Mouse (Mus musculus) intestine, embryonic 14.5 days (tissue): ENCODE measurements around the gene D130043K22Rik. TPM values are rescaled to one million over a fixed set of nuclear protein-coding genes. Genes with fewer than 3 reads are reported as not detected.

Experiments
- ATAC-seq: fragments of 200-750 bp; cut with Nextera tagmentation; replicated peaks from 2 replicates; pipeline ENCODE4 v1.8.0; 2017; ENCODE audit warnings: low read depth, moderate number of reproducible peaks, moderate TSS enrichment, moderate library complexity; ENCODE audit not compliant: low FRiP score, low TSS enrichment
- DNase-seq: peaks from one replicate; pipeline ENCODE4 v3.0.0-alpha.2; 2018; ENCODE audit warnings: low spot score
- H3K27ac ChIP-seq: fragments of 300-500 bp; sonication (generic); 2 replicates; pipeline ENCODE4 v1.5.1; 2014; ENCODE audit warnings: low read depth, mild to moderate bottlenecking, control low read depth
- H3K27me3 ChIP-seq: fragments of 300-500 bp; sonication (generic); replicated peaks from 2 replicates; pipeline ENCODE4 v1.6.1; 2014; ENCODE audit warnings: low read length, control low read depth; ENCODE audit not compliant: control insufficient read depth, insufficient read depth
- H3K36me3 ChIP-seq: fragments of 300-500 bp; sonication (generic); 2 replicates; pipeline ENCODE4 v1.6.1; 2014; ENCODE audit warnings: low read length, control low read depth; ENCODE audit not compliant: control insufficient read depth, insufficient read depth
- H3K4me1 ChIP-seq: fragments of 300-500 bp; sonication (generic); replicated peaks from 2 replicates; pipeline ENCODE4 v1.6.1; 2014; ENCODE audit warnings: low read length, control low read depth, mixed read lengths; ENCODE audit not compliant: control insufficient read depth, insufficient read depth
- H3K4me2 ChIP-seq: fragments of 300-500 bp; sonication (generic); 2 replicates; pipeline ENCODE4 v1.6.1; 2014; ENCODE audit warnings: low read length
- H3K4me3 ChIP-seq: fragments of 300-500 bp; sonication (generic); 2 replicates; pipeline ENCODE4 v1.5.1; 2014; ENCODE audit warnings: low read depth, low read length, control low read depth, mixed read lengths
- H3K9ac ChIP-seq: fragments of 300-500 bp; sonication (generic); 2 replicates; pipeline ENCODE4 v1.6.1; 2014; ENCODE audit warnings: mild to moderate bottlenecking, low read length
- H3K9me3 ChIP-seq: fragments of 300-500 bp; sonication (generic); 2 replicates; pipeline ENCODE4 v1.6.1; 2016; ENCODE audit warnings: low read length, control low read depth; ENCODE audit not compliant: control insufficient read depth
- WGBS: fragments of 180-500 bp; shearing (Covaris S2); extraction: QIAGEN DNeasy Blood & Tissue Kit; methylation state at CpG from one replicate; pipeline ENCODE4 v1.1.7; 2014; 5-methylcytosine and 5-hydroxymethylcytosine counted together
- polyA plus RNA-seq: library from polyadenylated mRNA; unstranded; fragments of >200 nt; fragmentation: Nextera tagmentation; extraction: Ambion mirVana; gene quantifications from 2 replicates; pipeline ENCODE4 v1.2.1, GENCODE M21; 2014

Gene D130043K22Rik
- polyA plus RNA-seq, 1 experiment from 2014 or later, result 0.74 TPM

- Histone ChIP-seq H3K9me3 (no peaks in the 10 kb centered on the region), H3K4me3 (no peak overlapping the region), H3K27me3 (no peaks in the 10 kb centered on the region), H3K27ac (no peak overlapping the region), H3K36me3 (peaks cover 42% of the 10 kb centered on the region), H3K9ac (no peak overlapping the region), H3K4me2 (no peak overlapping the region), H3K4me1 (no peaks in the 10 kb centered on the region; the same call in 1 of the 2 replicates)
- 80% methylated on average over 3 of the region's 3 CpGs for WGBS
- ATAC-seq, result no peak
- no peak for DNase-seq
Measured at GRCm38 (mm10) chr13:24841702-24842101, 3.2 kb upstream of the D130043K22Rik start.

DNA sequence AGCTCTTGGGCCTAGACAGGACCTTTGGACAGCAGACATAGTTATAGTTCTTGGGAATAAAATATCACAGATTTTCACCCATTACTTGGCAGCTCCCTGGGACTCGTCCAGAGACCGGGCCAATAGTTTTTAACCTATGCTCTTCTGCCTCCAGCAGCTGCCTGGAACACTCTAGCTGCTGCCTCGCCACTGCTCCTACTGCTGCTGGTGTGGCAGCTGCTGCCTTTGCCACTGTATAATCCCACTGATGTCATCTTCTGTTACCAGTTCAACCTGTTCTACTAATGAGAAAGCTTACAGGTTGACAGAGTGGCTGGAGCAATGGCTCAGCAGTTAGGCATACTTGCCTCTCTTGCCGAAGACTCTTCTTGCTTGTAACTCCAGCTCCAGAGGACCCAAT is 4.4 kb downstream of the D130043K22Rik start:
- H3K27me3 ChIP-seq, result no peaks in the 10 kb centered on the region
- no peak overlapping the region for H3K4me2 ChIP-seq
- H3K36me3 ChIP-seq, result no peaks in the 10 kb centered on the region
- H3K27ac ChIP-seq, result no peak overlapping the region
- no peak overlapping the region for H3K4me3 ChIP-seq
- 0 out of 2 replicates have a peak, but pooled peaks have one; percentile 52 for ATAC-seq
- H3K4me1 ChIP-seq, result no peaks in the 10 kb centered on the region; the same call in 1 of the 2 replicates
- WGBS, result 65% methylated on average over 4 of the region's 4 CpGs
- no peak for DNase-seq
- H3K9me3 ChIP-seq, result no peaks in the 10 kb centered on the region
- no peak overlapping the region for H3K9ac ChIP-seq

- no peak overlapping the region for H3K4me3 ChIP-seq
- H3K27ac ChIP-seq, result no peak overlapping the region
- ATAC-seq (no peak), DNase-seq (no peak)
- H3K9ac ChIP-seq, result no peak overlapping the region
- no peaks in the 10 kb centered on the region for H3K27me3 ChIP-seq
- no peak overlapping the region for H3K4me2 ChIP-seq
- WGBS, result 73% methylated on average over 2 of the region's 2 CpGs
- H3K36me3 ChIP-seq, result no peaks in the 10 kb centered on the region
- no peaks in the 10 kb centered on the region for H3K9me3 ChIP-seq
- H3K4me1 ChIP-seq, result no peaks in the 10 kb centered on the region
Measured at GRCm38 (mm10) chr13:24851989-24852388, 7.1 kb downstream of the D130043K22Rik start.

DNA sequence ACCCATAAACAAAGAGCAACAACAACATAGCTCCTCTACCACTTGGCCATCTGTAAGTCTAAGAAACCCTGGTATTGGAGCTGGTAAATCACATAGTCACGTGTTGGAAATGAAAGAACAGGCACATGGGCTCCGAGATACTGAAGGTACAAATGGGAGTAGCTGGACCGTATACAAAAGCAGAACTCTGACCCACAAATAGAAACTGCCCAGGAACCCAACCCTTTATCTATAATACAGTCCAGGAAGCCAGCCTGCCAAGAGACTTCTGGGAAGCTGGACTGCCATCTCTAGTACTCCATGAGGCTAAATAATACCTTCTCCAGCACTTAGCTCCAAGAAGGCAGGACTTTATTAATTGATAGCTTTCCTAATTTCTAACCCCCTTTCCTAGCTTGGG is 7.6 kb downstream of the D130043K22Rik start:
- no peak for ATAC-seq
- DNase-seq, result no peak
- Histone ChIP-seq H3K36me3 (no peaks in the 10 kb centered on the region), H3K9me3 (no peaks in the 10 kb centered on the region), H3K27me3 (no peaks in the 10 kb centered on the region), H3K9ac (no peak overlapping the region), H3K4me2 (no peak overlapping the region), H3K27ac (no peak overlapping the region), H3K4me1 (no peaks in the 10 kb centered on the region), H3K4me3 (no peak overlapping the region)
- WGBS, result 86% methylated on average over 3 of the region's 3 CpGs

DNA sequence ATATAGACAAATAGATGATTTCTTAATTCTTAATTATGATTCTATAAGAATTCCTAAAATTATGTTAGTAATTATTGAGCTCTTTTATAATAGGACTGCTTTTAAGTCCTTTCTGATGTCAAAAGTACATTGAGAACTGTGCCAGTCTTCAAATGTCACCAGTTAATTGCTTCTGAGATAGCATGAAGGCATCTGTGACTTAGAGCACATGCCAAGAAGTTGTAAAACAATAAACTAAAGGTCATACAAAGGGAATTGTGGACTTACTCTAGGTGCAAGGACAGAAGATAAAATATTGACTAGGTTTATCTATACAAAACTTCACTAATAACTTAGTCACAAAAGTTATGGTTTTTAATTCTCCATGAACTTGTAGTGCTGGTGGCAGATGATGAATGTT is 14.2 kb downstream of the D130043K22Rik start:
- DNase-seq (no peak), ATAC-seq (peak; percentile 56; the same call in 1 of the 2 replicates)
- Histone ChIP-seq H3K27me3 (no peaks in the 10 kb centered on the region), H3K4me2 (no peak overlapping the region), H3K36me3 (no peaks in the 10 kb centered on the region), H3K9ac (no peak overlapping the region), H3K4me1 (no peaks in the 10 kb centered on the region; the same call in 1 of the 2 replicates), H3K9me3 (no peaks in the 10 kb centered on the region), H3K27ac (no peak overlapping the region), H3K4me3 (no peak overlapping the region)

- ATAC-seq, result no peak
- Histone ChIP-seq H3K36me3 (no peaks in the 10 kb centered on the region), H3K9me3 (no peaks in the 10 kb centered on the region), H3K4me3 (no peak overlapping the region), H3K4me1 (no peaks in the 10 kb centered on the region; the same call in 1 of the 2 replicates), H3K9ac (no peak overlapping the region), H3K4me2 (no peak overlapping the region), H3K27ac (no peak overlapping the region), H3K27me3 (no peaks in the 10 kb centered on the region)
- 64% methylated on average over 12 of the region's 12 CpGs for WGBS
- DNase-seq, result no peak
Measured at GRCm38 (mm10) chr13:24861084-24861483, 16.1 kb downstream of the D130043K22Rik start.

GRCm38 (mm10) chr13:24862021-24862420 is 17.1 kb downstream of the D130043K22Rik start:
- Histone ChIP-seq H3K4me3 (no peak overlapping the region), H3K27me3 (no peaks in the 10 kb centered on the region), H3K36me3 (no peaks in the 10 kb centered on the region), H3K27ac (no peak overlapping the region), H3K4me1 (no peaks in the 10 kb centered on the region; the same call in 1 of the 2 replicates), H3K9ac (no peak overlapping the region), H3K4me2 (no peak overlapping the region), H3K9me3 (no peaks in the 10 kb centered on the region)
- WGBS, result 48% methylated on average over 7 of the region's 7 CpGs
- DNase-seq (no peak), ATAC-seq (no peak)

- WGBS, result 73% methylated on average over 7 of the region's 7 CpGs
- no peaks in the 10 kb centered on the region for H3K36me3 ChIP-seq
Measured at GRCm38 (mm10) chr13:24862520-24862919, 17.6 kb downstream of the D130043K22Rik start.

More at GRCm38 (mm10) chr13:24862520-24862919, 17.6 kb downstream of the D130043K22Rik start:
- no peak for DNase-seq
- Histone ChIP-seq H3K4me3 (no peak overlapping the region), H3K4me2 (no peak overlapping the region), H3K9ac (no peak overlapping the region), H3K4me1 (no peaks in the 10 kb centered on the region; the same call in 1 of the 2 replicates), H3K27ac (no peak overlapping the region), H3K9me3 (no peaks in the 10 kb centered on the region), H3K27me3 (no peaks in the 10 kb centered on the region)
- ATAC-seq, result no peak
